Mouse (Mus musculus) lung, adult 18-20 months (tissue): ENCODE data around the gene Crb2.

ENCODE experiments used
- DNase-seq, 2 experiments: peaks; one replicate each; pipeline ENCODE4 v3.0.0; 2022; ENCODE audit warnings: mixed read lengths in 2 of 2

Crb2 gene

GRCm38 (mm10) chr2:37802610-37803212 is 26.7 kb downstream of the Crb2 start:
- DNase-seq, result peak; percentile 36 to 49

DNA sequence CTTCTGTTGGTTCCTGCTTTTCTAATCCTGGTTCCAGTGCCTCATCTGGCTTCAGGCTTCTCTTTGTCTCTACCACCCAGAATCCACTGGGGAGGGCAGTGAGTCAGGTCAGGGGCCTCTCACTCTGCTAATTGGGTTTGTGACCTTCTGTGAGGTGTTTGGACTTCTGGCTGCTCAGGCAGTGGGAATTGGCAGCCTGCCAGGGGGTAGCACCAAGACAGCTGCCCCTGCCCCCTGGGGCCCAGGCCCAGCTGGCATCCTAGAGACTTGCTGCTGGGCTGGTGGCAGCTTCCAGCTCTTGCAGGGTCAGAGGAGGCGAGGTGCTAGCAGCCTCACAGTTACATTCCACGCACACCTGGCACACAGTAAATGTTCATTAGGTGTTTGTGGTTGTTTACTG is 35.6 kb downstream of the Crb2 start:
- DNase-seq, result no peak

DNA sequence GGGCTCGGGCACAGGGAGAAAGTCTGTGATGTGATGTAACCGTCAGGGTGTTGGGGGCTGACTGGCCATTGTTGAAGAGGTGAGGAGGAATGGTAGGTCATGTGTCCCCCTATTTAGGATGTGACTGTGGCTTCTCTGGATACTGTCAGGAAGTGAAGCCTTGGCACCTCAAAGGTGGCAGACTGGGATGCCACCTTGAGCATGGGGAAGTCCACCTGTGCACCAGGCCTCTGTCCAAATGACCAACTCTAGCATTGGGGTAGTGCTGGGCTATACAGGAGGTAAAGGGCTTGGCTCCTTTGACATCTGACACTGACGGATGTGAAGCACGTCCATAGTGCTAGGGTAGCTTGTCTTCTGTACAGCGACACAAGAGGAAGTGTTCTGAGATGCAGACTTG is 36.4 kb downstream of the Crb2 start:
- DNase-seq, result no peak

DNA sequence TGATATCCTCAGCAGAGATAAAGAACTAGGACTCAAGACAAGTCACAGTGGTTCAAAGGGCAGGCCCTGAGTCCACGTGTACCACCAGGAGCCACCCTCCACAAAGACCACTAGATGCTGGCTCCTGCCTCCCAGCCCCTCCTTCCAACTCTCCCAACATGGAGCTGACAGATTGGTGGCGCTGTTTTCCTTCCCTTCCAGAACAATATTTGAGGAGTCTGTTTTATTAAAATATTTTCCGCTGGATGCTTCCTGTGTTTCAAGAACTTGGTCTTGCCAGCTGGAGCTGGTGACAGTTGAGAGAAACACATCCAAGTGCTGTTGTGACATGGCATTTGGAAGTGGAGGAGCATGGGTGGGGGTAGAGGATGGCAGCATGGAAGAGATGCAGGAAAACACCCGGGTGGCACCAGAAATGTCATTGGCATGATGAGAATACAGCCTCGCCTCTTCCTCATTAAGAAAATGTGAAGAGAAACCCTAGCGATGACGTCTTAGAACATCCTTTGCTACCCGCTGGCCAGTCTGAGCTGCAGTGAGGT is 38.8 kb downstream of the Crb2 start:
- no peak for DNase-seq

GRCm38 (mm10) chr2:37815676-37816075 is 39.6 kb downstream of the Crb2 start:
- DNase-seq, result peak; percentile 63 to 65

DNA sequence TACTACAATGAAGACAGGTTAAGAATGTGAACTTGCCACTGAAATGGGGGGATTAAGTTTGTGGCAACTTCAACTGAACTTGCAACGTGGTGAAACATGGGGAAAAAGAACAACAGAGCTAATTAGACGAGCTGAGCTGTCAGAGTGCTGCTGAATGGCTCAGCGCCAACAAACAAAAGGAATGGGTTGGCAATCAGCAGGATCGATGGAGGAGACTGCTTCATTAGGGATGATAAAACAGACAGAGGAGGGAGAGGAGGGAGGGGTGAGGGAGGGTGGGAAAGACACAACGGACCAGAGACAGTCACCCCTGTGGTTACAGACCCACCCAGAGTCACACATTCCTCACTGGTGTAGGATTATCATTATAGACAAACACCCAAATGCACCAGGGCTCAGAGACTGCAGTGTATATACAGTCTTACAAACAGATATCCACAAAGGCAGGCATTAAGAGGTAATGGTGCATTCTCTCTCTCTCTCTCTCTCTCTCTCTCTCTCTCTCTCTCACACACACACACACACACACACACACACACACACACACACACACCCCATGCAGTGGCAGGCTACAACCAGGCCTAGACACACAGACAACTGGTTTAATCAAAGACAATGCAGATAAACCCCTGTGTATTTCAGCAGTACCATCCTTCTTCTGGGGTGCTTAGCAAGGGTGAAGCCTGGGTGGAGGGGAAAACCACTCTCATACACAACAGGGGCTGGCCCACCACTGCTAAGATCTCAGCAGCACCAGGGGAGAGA is 42.9 kb downstream of the Crb2 start:
- DNase-seq, result no peak

DNA sequence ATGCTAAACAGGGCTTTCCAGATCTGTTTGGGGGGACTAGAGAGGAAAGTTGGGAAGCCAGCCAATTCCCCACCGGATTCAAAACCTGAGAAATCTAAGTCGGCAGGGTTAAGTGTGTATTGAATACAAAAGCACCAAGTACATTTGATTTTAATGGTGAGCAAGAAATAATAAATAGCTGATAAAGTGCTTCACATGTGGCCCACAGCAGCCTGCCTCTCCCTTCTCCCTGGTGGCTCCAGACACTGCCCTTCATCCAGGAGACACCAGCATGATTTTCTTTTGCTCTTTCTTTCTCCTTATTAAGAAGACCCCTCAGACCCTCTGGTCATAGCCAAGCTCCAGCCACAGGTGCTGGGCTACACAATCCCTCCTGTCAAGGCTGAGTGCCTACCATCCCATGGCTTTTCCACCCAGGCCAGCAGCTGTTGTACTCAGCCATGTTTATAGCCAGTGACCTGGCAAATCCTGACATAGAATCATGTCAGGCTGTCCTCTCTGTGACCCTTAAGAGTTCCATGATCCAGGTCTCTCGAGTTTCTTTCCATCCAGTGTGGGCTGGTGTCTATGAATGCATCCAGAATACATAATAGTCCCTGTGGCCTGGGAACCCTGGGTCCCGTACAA is 43.6 kb downstream of the Crb2 start:
- DNase-seq, result no peak

DNA sequence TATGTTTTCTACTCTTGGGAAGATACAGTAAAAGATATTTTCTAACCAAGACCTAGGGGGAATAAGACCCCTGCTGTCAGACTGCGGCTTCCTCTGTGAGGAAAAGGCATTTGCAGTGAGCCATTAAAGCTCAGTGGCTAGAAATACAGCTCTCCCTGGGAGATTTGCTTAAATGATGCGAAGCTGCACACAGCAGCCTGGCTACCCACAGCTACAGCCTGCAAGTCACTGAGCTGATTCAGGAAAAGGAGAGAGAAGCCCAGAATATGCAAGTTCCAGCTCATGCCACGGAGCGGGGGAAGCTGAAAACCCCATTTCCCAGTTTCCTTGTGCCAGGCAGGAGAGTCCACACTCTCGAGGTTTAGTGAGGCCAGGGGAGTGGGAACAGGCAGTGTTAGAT is 46.1 kb downstream of the Crb2 start:
- no peak for DNase-seq

- no peak for DNase-seq
These were observed 47.8 kb downstream of the Crb2 start for GRCm38 (mm10) chr2:37823826-37824225.

GRCm38 (mm10) chr2:37829758-37830275 is 53.8 kb downstream of the Crb2 start:
- DNase-seq, result peak; percentile 10 to 34

GRCm38 (mm10) chr2:37832253-37832652 is 56.2 kb downstream of the Crb2 start:
- DNase-seq, result no peak

DNA sequence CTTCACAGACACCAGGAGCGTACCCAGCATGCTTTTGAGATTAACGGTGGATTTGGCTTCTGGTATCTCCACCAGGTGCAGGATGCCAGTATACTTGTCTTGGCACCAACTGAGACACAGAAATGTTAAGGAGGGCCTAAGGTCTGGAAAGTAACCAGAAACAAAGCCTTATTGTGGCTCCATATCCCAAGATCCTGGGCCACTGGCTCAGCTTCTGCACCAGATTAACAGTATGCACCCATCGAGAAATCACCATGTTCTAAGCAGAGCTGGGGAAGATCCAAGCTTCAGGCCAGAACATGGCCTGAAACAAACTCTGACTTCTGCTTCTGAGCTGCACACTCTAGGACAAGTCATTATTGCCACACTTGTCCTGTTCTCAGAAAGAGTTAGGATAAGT is 60.9 kb downstream of the Crb2 start:
- no peak for DNase-seq

DNA sequence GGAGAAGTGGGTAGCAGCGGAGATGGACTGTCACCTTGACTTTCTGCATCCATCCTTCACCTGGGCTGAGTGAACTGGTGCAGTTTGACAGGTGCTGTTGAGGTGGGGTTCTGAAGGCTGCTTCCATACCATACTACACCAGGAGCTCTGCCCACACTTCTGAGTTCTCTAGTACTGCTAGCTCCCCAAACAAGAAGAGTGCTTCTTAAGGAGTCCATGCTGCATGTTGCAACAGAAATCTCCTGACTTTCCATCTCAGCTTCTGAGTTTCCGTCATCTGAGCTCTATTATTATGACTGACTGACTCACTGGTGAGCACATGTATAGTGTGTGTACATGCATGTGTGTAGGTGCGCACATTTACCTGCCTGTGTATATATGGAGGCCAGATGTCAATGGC is 61.5 kb downstream of the Crb2 start:
- DNase-seq, result peak in 1 of 2 experiments; percentile 19

- no peak for DNase-seq
These were observed 62.3 kb downstream of the Crb2 start for GRCm38 (mm10) chr2:37838202-37838984.

- DNase-seq, result peak in 1 of 2 experiments; percentile 18
These were observed 63.9 kb downstream of the Crb2 start for GRCm38 (mm10) chr2:37839922-37840321.

DNA sequence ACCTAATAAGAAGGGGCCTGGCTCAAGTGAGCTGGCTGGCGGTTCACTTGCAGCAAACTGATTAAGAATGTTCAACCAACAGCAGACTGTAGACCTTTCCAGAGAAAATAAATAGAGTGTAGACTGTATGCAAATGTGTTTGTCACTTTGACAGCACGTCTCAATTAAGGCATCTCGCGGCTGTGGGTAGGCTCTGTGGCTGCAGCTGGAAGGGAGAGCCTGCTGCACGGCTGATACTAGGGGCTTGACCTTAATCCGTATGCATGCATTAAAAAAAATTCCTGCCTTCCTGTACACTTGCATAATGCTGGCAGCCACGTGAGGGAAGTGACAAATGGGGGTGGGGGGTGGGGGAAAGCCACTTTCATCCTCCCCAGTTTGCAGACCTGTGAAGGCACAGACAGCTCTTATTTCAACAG is 66.1 kb downstream of the Crb2 start:
- DNase-seq, result no peak

GRCm38 (mm10) chr2:37842719-37843118 is 66.7 kb downstream of the Crb2 start:
- DNase-seq, result no peak
